Mouse (Mus musculus) megakaryocyte-erythroid progenitor cell, adult 5 weeks (primary cell): ENCODE results near the gene Chrna5. TPM values are rescaled to one million over a fixed set of nuclear protein-coding genes. Genes with fewer than 3 reads are reported as not detected.

Source experiments
- polyA plus RNA-seq: library from polyadenylated mRNA; stranded (reverse); fragments of >175 nt; gene quantifications from 2 replicates; pipeline ENCODE4 v1.2.3, GENCODE M21; 2012

Chrna5 gene
- polyA plus RNA-seq: not detected in 2 replicates

DNA sequence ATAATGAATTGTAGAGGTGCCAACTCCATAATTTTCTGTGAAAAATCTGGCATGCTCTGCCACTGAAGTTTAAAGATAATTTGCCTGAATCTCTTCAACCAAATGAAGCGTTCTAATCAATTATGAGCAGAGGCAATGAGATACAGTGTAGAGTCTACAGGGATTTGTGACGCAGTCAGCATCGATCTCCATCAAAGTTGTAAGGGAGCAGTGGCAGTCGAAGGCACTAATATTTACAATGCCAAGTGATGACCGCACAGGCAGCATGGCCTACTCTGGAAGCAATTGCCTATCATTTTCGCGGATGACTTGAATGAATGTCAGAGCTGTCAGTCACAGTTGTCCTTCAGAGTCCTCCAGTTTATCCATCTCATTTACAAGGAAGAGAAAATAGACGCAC lies at the start of gene Chrna5:
Gene Chrna5, plus strand, starts transcription at position 207 of the 400 bp plus-strand sequence.

DNA sequence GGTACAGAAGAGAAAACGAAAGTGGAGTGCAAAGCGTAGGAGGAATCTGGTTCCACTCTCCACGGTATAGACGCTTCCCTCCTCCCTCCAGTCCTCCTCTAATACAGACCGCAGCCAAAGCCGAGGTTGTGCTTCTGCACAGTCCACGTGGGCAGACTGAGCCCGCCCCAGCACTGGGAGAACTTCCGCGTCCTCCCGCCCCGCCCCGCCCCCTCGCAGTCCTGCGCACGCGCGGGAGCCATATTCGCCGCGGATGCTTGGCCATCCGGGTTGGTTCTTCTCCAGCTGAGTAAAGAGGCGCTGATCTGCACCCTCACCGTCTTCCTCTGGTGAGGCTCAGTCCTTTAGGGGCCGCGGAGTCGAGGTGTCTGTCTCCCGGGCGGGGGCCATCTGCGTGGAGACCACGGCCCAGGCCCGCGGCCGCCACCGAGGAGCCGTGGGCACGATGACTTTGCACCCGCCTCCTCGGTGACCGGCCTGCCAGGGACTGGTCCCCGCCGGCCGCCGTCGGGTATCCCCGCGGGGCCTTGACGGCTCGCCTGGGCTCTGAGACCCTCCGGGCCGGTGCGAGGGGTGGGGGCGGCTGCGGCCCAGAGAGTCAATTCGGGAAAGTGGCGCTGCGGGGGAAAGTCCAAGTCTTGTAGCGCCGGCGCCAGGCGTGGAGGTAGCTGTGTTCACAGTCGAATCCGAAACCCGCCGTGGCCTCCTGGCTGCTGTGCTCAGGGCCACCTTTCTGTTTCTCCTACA lies 29.9 kb upstream of the Chrna5 start, which contains the start of the genes Psma4 and AY074887:
Gene Psma4, plus strand, starts transcription at position 216 of the 747 bp plus-strand sequence.
Gene AY074887, minus strand, starts transcription at position 424 of the 747 bp plus-strand sequence.

DNA sequence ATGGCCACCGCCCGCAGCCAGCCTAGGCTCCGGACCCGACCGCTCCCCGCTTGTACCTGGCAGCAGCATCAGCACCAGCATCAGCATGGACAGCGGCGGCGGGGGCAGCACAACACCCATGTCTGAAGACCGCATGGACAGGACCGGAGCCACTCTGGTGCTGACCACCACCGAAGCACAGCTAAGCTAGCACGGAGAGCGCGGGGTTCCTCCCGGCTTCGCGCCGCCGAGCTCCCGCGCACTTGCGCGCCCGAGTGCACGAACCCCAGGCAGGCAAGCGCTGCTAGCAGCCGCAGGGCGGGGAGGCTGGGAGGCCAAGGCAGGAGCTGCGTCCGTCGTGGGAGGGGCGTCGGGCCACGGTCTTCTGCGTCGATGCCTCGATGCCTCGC lies 45.6 kb downstream of the Chrna5 start, which contains the start of gene Chrna3:
Gene Chrna3, minus strand, starts transcription at position 288 of the 389 bp plus-strand sequence.

DNA sequence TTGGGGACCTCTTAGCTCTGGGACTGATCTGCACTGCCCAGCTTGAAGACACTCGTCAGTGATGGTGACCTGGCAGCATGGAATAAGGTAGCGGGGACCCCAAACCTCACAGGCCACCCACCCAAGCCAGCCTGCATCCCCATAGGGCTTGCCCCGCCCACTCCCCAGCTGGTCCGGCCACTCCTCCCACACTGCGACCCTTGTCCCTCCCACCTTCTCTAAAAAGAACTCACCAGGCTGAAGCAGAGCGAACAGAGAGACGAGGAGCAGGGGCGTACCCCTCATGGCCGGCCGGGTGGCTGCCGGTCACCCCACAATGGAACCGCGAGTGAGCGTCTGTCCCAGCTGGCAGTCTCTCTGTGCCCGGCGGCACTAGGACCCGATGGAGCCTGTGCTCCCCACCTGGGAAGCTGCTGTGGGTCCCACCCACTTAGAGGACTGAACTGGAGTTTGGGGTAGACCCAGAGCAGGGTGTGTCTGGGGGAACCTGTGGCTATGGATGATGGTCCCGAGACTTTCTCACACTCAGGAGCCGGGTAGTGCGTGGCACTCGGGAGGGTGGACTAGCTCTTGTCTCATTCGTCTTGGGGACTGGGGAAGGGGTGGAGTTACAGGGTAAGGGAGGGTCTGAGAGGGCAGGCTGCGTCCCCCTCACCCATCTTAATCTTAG lies 67.7 kb downstream of the Chrna5 start, which contains the start of gene Chrnb4:
Gene Chrnb4, minus strand, starts transcription at position 569 of the 670 bp plus-strand sequence.

Other genes starting within 250 kb of the Chrna5 start
- 18.5 and 20.0 TPM in 2 replicates for gene Wdr61, start 246.4 kb upstream of the Chrna5 start, polyA plus RNA-seq
- not detected in 2 replicates for gene Crabp1, start 216.1 kb upstream of the Chrna5 start, polyA plus RNA-seq
- gene Ireb2, start 117.1 kb upstream of the Chrna5 start, polyA plus RNA-seq: 1.2 and 1.4 TPM in 2 replicates
- gene Hykk, start 63.6 kb upstream of the Chrna5 start, polyA plus RNA-seq: 0.01 TPM in 2 replicates
- gene Psma4, start 30.1 kb upstream of the Chrna5 start, polyA plus RNA-seq: 18.3 and 22.7 TPM in 2 replicates
- not detected in 2 replicates for gene AY074887, start 29.9 kb upstream of the Chrna5 start, polyA plus RNA-seq
- gene Chrna3, start 45.7 kb downstream of the Chrna5 start, polyA plus RNA-seq: not detected in 2 replicates
- not detected in 2 replicates for gene Chrnb4, start 67.9 kb downstream of the Chrna5 start, polyA plus RNA-seq
- 21.2 and 23.5 TPM in 2 replicates for gene Ube2q2, start 168.0 kb downstream of the Chrna5 start, polyA plus RNA-seq
- gene Fbxo22, start 228.0 kb downstream of the Chrna5 start, polyA plus RNA-seq: 15.3 and 16.6 TPM in 2 replicates